Mouse (Mus musculus) lung, embryonic 16.5 days (tissue): Measurements from ENCODE around the gene Ttc21b. TPM values are rescaled to one million over a fixed set of nuclear protein-coding genes. Genes with fewer than 3 reads are reported as not detected.

Source experiments
- polyA plus RNA-seq: library from polyadenylated mRNA; unstranded; fragments of >200 nt; fragmentation: Nextera tagmentation; extraction: Ambion mirVana; gene quantifications from 2 replicates; pipeline ENCODE4 v1.2.1, GENCODE M21; 2015

The Ttc21b gene
- polyA plus RNA-seq, 1 experiment from 2014 or later, result 12.5 TPM

Other genes starting within 250 kb of the Ttc21b start
- gene Galnt3, start 131.6 kb downstream of the Ttc21b start, polyA plus RNA-seq, result 14.3 and 15.7 TPM in 2 replicates
- 0.05 and 0.33 TPM in 2 replicates for gene Scn1a, start 184.2 kb upstream of the Ttc21b start, polyA plus RNA-seq